Mouse (Mus musculus) T-cell, adult 2 months (primary cell): ENCODE data around the gene Tmed10.

Source experiments
- DNase-seq: peaks from one replicate; pipeline ENCODE4 v3.0.0; 2022; ENCODE audit warnings: low spot score

Tmed10 gene

GRCm38 (mm10) chr12:85378271-85378670 is 3.6 kb upstream of the Tmed10 start:
- DNase-seq, result peak; percentile 21

- DNase-seq, result peak; percentile 72
Observed at GRCm38 (mm10) chr12:85373591-85374560, 771 bp downstream of the Tmed10 start.

GRCm38 (mm10) chr12:85372068-85372665 is 2.5 kb downstream of the Tmed10 start:
- DNase-seq, result no peak

GRCm38 (mm10) chr12:85368441-85369063 is 6.1 kb downstream of the Tmed10 start:
- no peak for DNase-seq

GRCm38 (mm10) chr12:85366271-85366670 is 8.4 kb downstream of the Tmed10 start:
- no peak for DNase-seq

- no peak for DNase-seq
Observed at GRCm38 (mm10) chr12:85362510-85362909, 12.1 kb downstream of the Tmed10 start.

DNA sequence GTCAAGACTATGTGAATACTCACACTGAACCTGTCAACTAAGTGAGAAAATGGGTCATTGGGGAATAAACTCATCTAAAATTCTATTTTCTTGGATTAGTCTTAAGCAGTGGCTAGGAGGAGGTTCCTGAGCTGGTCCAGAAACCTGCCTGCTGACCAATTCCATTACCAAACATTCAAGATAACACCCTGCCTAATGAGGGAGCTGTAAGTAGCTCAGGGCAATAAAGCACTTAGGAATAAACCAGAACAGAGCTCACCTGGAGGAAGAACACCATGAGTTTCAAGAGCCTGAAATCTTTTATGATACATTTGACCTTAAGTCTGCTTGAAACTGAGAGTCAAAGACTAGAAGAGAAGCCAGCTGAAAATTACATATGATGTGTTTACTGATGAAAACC is 13.1 kb downstream of the Tmed10 start:
- no peak for DNase-seq

DNA sequence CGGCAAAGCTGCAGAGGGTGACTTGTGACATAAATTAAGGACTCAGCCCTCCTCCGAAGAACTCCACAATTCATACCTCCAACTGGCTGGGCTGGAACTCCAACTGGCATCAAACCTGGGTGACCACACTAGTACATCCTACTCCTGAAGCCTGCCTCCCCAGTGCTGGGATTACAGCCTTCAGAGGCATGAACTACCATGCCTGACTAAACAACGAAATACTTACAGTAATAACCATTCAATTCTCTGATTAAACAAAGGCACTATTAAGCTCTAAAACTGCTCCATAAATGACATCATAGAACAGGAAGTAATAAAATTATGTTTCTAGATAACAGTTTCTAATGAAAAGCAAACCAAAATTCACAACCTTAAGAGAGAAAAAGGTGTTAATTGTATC is 13.5 kb downstream of the Tmed10 start:
- DNase-seq, result no peak

DNA sequence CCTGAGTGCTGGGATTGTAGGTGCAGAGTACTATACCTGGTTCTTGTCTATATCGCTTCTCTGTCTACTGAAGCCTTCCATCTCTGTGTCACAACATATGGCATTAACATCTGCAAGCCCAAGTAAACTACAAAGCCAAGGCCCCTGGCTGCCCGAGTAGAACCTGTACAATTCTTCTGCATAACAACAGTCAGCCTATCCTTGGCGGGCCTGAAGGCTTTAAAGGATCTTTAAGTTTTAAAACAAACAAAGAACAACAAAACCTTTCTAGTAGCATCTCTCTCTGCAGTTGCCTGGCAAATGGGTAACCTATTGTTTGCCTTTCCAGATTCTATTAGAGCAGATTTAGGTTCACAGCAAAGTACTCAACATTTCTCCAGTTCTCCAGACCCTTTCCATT is 20.6 kb downstream of the Tmed10 start:
- no peak for DNase-seq

DNA sequence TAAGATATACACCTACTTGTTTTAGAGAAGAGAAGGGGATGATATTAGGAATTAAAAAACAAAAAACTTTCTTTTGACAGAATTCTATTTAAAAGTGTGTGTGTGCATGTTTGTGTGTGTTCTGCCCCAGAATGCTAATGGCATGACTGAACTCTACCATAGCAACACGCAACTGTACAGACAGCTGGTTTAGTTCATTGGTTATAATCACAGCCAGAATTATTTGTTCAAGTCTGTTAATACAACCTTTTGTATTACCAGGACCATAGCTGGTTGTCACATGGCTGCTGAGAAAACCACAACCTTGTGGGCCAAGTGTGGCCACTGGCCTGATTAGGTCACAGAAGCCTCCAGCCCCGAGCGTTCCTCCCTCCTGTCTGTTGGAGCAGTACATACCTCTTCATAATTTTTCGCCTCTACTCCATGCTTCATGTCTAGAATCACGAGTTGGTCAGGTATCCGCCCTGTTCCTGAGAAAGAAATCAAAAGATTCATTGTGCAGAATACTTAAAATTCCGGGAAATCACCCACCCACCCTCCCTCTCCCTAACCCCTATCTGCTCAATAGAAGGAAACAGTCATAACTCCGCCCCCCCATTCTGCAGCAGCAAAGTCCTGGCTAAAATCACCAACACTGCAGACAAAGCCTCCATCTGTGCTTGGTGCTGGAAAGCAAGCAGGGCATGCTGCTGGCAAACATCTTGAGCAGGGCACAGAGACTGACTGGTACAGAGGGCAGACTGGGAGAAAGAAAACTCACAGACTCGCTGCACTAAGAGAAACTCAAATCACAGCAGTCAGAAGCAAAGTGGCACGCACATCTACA is 24.0 kb downstream of the Tmed10 start:
- DNase-seq, result no peak

DNA sequence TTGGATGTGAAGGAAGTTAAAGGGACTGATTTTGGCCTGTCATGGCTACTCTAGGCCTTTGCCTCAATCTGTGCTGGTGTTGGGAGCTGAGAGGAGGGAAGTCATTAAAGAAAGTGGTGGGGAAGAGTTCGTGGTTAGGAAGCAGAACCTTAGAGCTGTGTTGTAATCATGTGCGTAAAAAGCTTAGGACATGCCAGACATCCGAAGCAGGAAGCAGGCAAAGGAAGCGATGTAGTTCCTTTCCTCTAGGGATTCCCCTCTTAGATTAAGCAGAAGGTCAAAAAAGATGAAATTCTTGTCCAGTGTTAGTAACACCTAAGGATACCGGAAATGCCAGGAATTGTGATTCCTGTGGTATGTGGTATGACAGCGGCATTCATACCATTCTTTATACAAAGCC is 26.3 kb downstream of the Tmed10 start:
- no peak for DNase-seq

- DNase-seq, result no peak
Observed at GRCm38 (mm10) chr12:85347196-85347595, 27.5 kb downstream of the Tmed10 start.

- peak; percentile 60 for DNase-seq
Observed at GRCm38 (mm10) chr12:85346374-85346773, 28.3 kb downstream of the Tmed10 start.

- no peak for DNase-seq
Observed at GRCm38 (mm10) chr12:85345559-85345958, 29.1 kb downstream of the Tmed10 start.

DNA sequence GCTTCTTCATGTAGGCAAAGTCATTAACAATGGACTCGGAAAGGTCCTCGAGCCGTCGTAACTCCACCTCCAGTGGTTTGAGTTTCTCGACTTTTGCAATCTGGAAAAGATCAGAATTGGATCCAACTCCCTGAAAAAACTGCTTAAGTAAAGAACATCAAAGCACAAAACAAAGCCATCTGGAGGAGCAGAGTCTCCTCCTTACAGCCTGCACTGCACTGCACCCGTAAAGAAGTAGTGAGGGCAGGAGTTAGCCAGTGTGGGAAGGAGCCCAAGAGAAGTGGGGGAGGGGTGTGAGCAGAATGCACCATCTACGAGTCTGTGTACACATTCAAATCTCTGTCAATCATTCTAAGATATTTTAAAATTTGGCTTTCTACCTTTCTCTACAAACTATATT is 30.4 kb downstream of the Tmed10 start:
- DNase-seq, result no peak

DNA sequence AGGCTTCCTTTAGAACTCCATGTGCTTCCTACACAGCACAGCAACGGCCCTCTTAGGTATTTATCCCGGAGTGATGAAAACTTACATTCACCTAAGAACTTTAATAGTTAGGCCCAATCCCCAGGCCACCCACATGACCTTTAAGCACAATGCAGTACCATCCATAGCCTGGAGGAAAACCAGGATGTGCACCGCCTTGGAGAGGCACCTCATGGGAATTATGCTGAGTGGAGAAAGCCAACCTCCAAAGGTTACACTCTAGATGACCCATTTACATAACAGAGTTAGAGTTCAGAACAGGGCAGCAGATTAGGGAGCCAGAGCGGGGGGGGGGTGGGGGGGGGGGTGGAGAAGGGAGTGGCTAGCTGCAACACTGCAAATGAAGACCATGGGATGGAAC is 32.3 kb downstream of the Tmed10 start:
- DNase-seq, result no peak

DNA sequence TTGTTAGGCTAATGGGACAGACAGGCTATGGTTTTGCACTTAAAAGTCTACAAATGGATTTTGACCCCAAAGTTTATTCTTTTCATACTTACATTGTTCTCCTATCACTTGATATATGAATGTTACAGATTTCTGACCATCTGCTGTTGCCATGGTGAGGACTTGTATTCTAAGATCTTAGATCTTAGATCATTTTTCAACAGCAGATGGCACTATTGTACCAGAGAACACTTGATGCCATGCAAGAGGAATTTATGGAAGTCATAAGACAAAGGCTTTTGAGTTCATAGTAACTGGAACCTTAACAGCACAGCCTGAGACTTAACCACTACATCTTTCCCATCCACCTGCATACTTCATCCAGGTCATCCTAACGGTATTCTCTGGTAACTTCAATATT is 33.5 kb downstream of the Tmed10 start:
- peak; percentile 45 for DNase-seq

DNA sequence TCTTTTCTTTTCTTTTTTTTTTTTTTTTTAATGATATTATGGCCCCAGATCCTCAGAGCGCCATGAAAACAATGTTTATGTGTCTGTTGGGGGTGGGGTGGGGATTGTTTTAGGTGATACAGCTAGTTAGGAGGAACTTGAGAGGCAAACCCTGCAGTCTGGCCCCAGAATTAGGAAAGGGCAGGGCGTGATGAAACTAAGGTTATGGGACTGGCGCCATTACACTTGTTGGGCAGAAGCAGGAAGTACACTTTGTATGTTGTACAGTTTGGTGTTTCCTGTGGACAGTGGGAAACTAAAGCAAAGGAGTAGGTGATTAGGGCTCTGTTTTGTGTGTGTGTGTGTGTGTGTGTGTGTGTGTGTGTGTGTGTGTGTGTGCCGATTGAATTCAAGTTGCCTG is 34.7 kb downstream of the Tmed10 start:
- peak; percentile 5 for DNase-seq

DNA sequence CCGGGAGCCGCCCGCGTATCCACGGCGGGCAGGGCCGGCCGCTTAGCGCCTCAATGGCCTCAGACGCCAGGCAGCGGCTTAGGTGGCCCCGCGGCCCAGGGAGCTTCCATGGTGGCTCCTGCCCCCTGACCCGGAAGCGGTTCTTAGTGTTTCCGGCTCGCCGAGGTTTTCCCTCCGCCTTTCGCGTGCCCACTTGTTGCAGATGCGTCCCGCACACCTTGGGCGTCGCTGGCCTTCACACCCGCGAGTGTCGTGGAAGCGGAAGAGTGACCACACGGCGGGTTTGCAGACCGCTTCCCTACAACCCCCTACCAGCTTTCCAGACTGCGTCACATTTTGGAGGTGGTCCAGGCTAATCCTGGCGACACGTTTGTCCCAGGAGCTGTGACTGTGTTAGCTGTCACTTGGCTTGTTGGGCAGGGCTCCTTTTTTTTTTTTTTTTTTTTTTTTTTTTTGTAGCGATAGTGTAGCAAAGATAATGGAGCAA is 35.4 kb downstream of the Tmed10 start, which contains the start of gene Nek9:
Gene Nek9 (minus strand): TSS at position 120 of the 487 bp plus-strand sequence.
- DNase-seq, result peak; percentile 91

DNA sequence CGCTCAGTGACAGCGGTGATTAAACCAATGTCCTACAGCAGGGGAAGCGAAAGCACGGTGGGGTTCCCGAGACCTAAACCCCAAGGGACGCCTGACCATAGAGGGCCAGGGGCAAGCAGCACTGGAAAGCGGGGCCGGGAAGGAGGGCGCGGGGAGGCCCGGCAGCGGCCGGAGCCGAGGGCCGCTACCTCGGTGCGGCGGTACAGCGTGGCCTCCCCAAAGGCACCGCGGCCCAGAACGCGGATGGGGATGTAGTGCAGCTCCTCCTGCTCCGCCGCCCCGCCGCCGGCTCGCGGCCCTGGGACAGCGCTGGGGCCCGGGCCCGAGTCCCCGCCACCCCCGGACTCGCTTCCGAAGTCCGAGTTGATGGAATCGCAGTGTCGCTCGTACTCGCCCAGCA is 35.8 kb downstream of the Tmed10 start:
- DNase-seq, result no peak

- no peak for DNase-seq
Observed at GRCm38 (mm10) chr12:85337567-85338311, 36.9 kb downstream of the Tmed10 start.
